ENCODE assay signal across 11 mouse cellular contexts in genomic region chrX:73573942-73574604, GRCm38 (mm10).
DNase-seq lines count a peak whose midpoint lies in the region; ATAC-seq and TF ChIP-seq lines count a peak whose summit lies in the region.
"Had no signal": no experiment of that assay in that cellular context is flagged by ENCODE, and none has a peak within 500 bp of the region (broad histone marks: within the 10 kb centered on the region; RNA-seq: fewer than 3 reads in every experiment).

No protein-coding gene starts in this region.

- no peaks in the 10 kb centered on the region for H3K27me3 ChIP-seq in lung, postnatal 0 days (replicated peaks; ENCODE audit: insufficient read depth, low read length)

- intact Hi-C loops in gastrocnemius, adult 2 months (cut with DNase I): no loop called here
- intact Hi-C loops in left cerebral cortex, postnatal 10 days (cut with DNase I): loop anchor here (5.0 kb wide), 1 partner anchor 78 kb away; no protein-coding TSS in a partner anchor

- H3K9me3 ChIP-seq in lung, postnatal 0 days (ENCODE audit: low read length): no peaks in the 10 kb centered on the region
- H3K9me3 ChIP-seq: limb, embryonic 12.5 days had no signal

- no peak overlapping the region for H3K4me2 ChIP-seq in lung, postnatal 0 days (replicated peaks; ENCODE audit: low read depth, low read length)
- H3K4me2 ChIP-seq: limb, embryonic 12.5 days had no signal

- H3K4me3 ChIP-seq in gastrocnemius, adult 2 months: no peak overlapping the region
- H3K4me3 ChIP-seq in lung, postnatal 0 days (ENCODE audit: low read depth, low read length): no peak overlapping the region
- H3K4me3 ChIP-seq: limb, embryonic 12.5 days had no signal

- 84% methylated on average over 5 of the region's 5 CpGs for WGBS in lung, postnatal 0 days

- H3K9ac ChIP-seq in lung, postnatal 0 days (replicated peaks; ENCODE audit: low read depth): no peak overlapping the region
- H3K9ac ChIP-seq: forebrain, postnatal 0 days; limb, embryonic 12.5 days had no signal

- H3K27ac ChIP-seq in gastrocnemius, adult 2 months: no peak overlapping the region
- H3K27ac ChIP-seq in lung, postnatal 0 days (ENCODE audit: low read length): no peak overlapping the region
- H3K27ac ChIP-seq: limb, embryonic 12.5 days had no signal

- ATAC-seq in lung, postnatal 0 days: no peak
- ATAC-seq: forebrain, postnatal 0 days had no signal

- H3K36me3 ChIP-seq in lung, postnatal 0 days (ENCODE audit: insufficient read depth, low read length): no peaks in the 10 kb centered on the region
- H3K36me3 ChIP-seq: limb, embryonic 12.5 days had no signal

- H3K4me1 ChIP-seq in lung, postnatal 0 days (ENCODE audit: insufficient read depth, low read depth, low read length): no peaks in the 10 kb centered on the region
- H3K4me1 ChIP-seq: limb, embryonic 12.5 days had no signal

- TF ChIP-seq EP300 in lung, postnatal 0 days (IDR thresholded peaks at IDR 0.05): no peak

- peak; percentile 47 for TF ChIP-seq CTCF in gastrocnemius, adult 2 months (IDR thresholded peaks at IDR 0.05)
- TF ChIP-seq CTCF in lung, postnatal 0 days (IDR thresholded peaks at IDR 0.05): peak; percentile 66

- DNase-seq in gastrocnemius, adult 2 months: no peak
- no peak for DNase-seq in gastrocnemius, postnatal 10 days
- peak; percentile 37 for DNase-seq in testis, postnatal 10 days (ENCODE audit: low spot score)
- DNase-seq in testis, postnatal 14 days (ENCODE audit: low spot score): no peak
- no peak for DNase-seq in lung, postnatal 0 days (ENCODE audit: low spot score)
- DNase-seq in urinary bladder, adult 2 months (ENCODE audit: low spot score): no peak
- DNase-seq in left cerebral cortex, postnatal 10 days (ENCODE audit: extremely low spot score in 1 of 2, low spot score in 2 of 2): no peak
- no peak for DNase-seq in spleen, postnatal 36 days (ENCODE audit: low spot score in 2 of 2)
- DNase-seq: forebrain, postnatal 0 days; heart, postnatal 36 days had no signal
